Mouse (Mus musculus) kidney, postnatal 4 days (tissue): ENCODE results near the gene Farsa.
"Not testable (repeated sequence)": the region's sequence is repeated elsewhere in the genome, so short reads cannot be mapped to it uniquely, and the experiment has no call there.

Experiments
- DNase-seq, 2 experiments: peaks; one replicate each; pipeline ENCODE4 v3.0.0; 2021; ENCODE audit warnings: mixed read lengths in 2 of 2

Gene Farsa

DNA sequence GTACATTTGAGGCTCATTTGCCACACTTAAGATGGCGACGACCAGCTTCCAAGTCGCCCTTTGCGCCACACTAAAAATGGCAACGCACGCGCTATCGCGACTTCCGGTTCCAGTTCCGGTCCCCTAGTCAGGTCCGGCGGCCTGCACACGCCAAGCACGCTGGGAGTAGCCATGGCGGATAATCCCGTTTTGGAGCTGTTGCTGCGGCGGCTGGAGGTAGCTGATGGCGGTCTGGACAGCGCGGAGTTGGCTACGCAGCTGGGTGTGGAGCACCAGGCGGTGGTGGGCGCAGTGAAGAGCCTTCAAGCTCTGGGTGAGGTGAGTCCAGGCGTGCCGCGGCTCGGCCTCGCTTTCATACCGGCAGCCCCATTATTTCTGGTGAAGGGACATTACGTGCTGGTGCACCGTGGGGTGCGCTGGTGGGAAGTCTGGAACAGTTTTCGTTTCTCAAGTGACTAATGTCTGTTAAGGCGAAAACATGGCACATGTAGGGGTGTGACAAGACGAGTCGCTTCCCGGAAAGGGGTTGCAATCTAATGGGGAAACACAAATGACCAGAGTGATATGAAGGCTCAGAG lies at the start of gene Farsa:
Gene Farsa (plus strand): TSS at position 126 of the 578 bp plus-strand sequence.
- peak; percentile 94 to 96 for DNase-seq

DNA sequence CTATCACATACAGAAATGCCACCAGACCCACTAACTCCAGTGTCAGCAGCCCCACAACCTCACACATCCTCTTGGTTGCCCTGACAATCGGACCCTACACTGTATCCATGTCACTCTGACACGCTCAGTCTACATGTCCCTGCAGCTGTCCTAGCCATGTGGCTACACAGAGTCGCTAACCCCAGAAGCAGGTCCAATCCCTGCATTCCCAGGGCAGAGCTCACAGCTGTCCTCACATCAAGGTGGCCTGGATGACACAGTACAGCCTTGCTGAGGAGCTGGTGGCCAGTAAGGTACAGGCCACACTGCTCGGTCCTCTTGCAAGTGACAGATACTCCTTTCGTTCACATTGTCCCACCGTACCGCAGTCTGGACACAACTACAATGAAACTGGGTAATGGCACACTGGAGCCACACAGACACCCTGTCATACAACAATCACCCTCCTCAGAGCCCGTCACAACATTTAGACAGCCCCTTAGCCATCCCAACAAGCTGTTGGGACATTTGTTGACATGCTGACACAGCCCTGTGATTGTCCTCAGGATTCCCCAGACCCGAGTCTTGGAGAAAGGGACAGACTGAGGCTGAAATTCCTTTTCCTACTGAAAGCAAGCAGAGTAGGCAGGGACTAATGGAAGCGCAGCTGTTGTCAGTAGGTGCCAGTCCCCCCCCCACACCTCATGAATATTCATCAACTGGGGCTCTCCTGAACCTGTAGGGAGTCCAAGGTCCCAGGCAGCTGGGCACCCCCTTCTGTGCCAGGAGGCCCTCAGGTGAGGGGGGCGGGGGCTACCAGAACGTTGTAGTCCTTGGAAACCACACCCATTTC lies 47.5 kb upstream of the Farsa start:
- DNase-seq = no peak

DNA sequence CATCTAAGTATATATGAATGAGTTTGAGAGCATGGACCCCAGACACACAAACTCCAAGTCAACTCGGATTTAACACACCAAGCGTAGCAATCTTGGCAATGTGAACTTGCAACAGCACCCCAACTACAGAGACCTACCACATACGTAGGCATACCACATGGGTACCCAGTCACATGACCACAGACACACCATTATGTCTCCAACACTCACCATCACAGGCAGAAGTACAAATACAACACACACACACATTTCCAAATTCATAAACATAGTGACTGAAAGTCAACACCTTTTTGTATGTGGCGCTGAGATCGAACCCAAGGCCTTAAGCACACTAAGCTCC lies 46.9 kb upstream of the Farsa start:
- DNase-seq = no peak

DNA sequence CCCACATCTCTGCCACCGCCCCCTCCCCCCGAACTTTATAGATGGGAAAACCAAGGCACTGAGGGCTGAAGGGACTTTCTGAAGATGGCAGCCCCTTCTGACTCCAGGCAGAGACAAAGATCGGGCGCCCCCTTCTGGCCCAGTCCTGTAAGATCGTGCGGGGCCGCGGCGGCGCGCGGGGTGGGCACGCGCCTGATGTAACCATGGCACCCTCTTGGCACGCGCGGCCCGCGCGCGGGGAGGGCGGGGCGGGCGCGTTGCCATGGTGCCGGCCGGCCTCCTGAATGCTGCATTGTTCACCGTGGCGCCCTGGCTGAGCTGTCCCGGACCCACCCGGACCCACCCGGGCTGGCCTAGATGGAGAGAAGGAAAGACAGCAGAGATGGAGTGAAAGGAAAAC lies 45.9 kb upstream of the Farsa start:
- DNase-seq = peak; percentile 95 to 96

DNA sequence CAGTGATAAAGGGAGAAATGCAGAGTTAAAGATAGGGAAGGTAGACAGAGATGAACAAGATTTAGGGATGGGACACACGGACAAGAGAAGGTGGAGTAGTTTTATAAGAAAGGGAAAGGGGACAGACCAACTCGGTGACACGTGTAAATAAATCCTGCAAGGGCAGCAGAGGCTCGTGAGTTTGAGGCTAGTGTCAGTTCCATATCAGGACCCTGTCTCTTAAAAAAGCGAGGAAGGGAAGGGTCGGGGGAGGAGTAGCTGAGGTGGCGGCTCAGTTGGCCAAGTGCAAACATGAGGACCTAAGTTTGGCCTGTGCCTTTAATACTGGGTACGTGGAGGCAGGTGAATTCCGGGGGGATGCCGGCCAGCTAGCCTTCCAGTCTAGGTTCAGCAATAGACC lies 45.5 kb upstream of the Farsa start:
- no peak for DNase-seq

DNA sequence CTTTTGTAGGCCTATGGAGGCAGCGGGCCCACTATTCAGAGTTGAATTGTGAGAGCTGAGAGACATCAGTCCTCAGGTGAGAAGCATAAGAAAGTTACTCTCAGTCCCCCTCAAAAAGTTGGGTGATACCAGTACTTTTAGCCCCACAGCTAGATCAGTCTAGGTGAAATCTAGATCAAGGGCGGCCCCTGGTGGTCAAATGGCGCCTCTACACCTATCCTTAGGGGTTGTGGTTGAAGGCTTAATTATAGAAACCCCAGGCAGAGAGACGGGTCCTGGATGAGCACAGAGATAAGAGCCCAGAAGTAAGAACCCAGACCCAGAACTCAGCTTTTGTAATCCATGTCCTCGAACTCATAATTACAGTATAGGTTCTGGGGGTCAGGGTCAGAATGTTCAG lies 43.7 kb upstream of the Farsa start:
- peak; percentile 90 to 92 for DNase-seq

DNA sequence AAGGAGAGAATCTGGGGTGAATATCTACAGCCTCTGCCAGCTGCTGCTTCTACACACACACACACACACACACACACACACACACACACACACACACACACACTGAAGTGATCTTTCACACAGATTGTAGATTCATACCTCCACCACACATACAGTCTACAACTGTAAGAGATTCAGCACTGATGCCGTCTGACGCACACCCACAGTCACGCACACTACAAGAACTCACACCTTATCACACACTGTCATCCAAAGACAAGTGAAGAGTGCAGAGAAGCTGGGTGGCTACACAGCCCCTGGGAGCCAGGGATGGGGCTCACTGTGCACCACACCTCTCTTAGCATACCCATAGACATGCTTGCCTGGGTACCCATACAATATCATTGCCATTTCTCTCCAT lies 43.0 kb upstream of the Farsa start:
- DNase-seq = no peak

DNA sequence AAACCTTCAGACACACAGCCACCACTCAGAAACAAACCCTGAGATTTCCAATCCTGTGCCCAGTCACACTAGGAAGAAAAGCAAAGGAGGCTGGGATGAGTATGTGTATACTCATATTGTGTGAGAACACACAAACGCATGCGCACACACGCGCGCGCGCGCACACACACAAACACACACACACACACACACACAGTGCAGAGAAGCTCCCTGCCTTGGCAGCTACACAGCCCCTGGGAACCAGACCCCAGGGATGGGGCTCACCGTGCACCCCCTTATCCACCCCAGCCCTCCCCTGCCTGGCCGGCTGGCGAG lies 42.6 kb upstream of the Farsa start:
- DNase-seq = no peak

DNA sequence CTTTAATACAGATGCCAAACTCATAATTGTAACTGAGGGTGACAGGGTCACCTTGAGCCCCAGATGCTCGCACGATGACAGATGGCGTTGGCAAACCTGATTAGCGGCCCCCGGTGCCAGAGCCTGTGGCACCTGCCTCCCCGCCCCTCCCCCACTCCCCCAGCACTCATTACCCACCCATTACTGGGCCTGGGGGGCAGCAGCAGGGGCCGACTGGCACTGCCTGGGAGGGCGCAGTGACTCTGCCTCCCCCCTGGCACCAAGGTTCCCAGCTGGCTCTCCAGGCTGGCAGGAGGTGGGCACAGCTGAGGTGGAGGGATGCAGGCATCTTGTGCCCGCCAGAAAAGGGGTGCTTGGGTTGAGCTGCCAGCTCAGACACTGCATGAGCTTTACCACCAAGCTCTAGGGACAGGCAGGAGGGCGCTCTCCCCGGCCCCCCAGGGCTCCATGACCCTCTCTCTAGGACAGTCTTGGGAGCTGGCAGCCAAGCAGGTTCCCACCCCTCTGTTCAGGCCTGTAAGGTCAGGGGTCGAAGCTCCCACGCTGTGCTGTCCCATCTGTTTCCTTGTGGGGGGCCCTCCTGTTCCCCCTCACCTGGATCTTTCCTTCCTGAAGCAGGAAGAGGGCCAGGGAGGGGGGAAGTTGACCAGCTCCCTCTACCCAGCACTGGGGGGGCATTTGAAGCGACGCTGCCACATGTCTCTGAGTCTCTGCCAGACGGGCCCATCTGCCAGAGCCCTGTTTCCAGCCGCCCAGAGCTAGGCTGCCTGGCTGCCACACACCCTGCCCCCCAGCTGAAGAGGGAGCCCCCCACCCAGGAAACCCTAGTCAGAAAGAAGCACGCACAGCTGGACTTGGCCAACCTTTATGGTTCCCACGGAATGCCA lies 42.0 kb upstream of the Farsa start:
- DNase-seq = peak in 1 of 2 experiments; percentile 26

DNA sequence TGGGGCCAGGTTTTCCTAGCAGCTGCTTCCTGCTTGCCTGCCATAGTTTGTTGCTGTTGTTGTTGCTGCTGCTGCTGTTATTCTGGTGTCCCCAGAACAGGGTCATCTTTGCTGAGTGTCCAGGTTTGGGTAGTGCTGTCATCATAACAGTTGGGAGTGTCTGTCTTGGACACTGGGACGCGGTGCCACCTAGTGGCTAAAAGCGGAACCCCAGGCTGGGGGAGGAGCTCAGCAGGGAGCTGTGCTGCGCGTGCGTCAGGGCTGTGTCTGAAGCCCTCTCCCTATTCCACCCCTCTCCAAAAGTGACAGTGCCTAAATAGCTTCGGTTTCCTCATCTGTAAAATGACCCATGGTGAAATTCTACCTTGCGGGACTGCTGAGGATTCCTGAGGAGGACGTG lies 41.2 kb upstream of the Farsa start:
- peak; percentile 97 to 99 for DNase-seq

DNA sequence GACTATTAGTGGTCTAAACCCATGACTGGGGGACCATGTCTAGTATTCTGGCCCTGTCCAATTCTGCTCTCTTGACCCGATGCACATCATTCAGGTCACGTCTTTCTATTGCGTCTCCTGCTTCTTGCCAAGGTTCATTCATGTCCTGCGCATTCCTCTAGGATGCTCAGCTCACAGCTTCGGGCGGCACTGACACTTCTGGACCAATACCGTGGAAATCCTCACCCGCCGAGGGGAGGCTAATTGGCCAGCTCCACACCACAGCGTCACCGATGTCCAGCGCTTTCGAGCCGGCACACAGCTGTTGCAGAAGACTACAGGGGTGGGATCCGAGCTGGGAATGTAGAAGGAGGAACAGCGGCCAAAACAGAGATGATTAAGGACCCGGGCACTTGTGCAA lies 40.7 kb upstream of the Farsa start:
- no peak for DNase-seq

DNA sequence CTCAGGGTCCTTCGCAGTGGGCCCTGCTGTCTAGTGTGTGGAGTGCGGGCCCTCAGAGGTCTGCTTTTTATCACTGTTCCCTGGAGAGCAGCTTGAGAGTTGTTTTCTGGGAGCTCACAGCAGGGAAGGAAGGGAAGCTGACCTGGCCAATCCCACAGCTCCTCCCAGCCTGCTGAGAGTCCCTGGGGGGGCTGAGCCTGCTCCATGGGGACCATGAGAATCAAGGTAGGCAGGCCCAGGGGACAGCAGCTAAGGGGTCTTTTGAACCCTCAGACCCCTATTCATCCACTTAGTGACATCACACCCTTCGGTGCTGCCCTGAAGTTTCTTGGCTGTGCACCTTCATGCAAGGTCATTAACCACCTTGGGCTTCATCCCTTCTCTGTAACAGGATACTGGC lies 34.1 kb upstream of the Farsa start, which contains the start of gene Dand5:
Gene Dand5 (minus strand): TSS at position 101 of the 400 bp plus-strand sequence.
- no peak for DNase-seq

DNA sequence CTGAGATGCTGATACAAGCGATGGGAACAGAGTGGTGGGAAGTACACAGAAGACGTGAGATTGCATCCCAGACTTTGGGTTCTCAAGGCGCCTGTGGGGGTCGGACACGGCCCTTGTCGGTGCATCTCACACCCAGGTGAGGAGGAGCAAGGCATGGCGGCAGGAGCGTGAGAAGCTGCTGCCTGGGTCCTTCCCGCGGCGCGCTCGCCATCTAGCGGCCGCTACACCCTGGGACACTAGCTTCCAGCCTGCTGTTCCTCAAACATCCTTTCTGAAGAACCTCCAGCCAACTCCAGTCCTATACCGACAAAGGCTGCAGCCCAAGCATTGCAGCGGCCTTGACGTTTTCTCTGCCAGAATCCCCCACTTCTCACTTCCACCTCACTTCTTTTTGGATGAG lies 33.1 kb upstream of the Farsa start:
- DNase-seq = peak; percentile 77 to 84

DNA sequence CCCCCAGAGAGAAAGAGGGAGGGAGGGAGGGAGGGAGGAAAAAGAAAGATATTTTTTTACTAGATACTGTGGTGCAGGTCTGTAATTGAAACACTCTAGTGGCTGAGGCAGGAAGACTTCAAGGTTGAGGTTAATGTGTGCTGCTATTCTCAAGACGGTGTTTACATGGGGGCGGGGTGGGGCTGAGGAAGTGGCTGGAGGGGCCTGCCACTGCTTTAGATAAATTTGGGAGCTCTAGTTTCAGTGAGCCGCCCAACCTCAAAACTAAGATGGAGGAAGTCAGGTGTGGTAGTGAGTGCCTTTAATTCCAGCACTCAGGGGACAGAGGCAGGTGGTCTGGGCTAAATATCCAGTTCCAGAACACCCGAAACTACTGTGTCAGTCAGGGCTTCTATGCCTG lies 31.2 kb upstream of the Farsa start:
- no peak for DNase-seq

DNA sequence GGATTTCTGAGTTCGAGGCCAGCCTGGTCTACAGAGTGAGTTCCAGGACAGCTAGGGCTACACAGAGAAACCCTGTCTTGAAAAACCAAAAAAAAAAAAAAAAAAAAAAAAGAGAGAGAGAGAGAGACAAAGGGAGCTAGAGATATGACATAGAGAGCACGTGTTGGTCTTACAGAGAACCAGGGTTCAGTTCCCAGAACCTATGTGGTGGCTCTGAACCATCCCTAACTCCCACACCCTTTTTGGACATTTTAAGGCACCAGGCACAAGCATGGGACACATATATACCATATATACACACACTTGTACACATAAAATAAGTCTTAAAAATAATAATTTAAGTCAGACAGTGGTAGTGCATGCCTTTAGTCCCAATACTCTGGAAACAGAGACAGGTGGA lies 30.3 kb upstream of the Farsa start:
- DNase-seq = not testable (repeated sequence)

DNA sequence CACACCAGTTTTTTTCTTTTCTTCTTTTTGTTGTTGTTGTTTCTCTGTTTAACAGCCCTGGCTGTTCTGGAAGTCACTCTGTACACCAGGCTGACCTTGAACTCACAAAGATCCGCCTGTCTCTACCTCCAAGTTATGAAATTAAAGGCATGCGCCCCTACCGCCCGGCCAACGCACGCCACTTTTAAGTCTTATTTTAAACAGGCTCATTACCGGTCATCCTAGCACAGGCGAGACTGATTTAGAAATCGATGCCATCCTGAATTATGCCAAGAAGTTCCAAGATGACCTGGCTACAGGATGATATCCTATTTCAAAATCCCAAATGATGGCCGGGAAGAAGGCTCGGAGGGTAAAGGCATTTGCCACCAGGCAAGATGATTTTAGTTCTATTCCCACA lies 25.3 kb upstream of the Farsa start, which contains the start of gene Gadd45gip1:
Gene Gadd45gip1 (plus strand): TSS at position 33 of the 400 bp plus-strand sequence.
- peak in 1 of 2 experiments; percentile 35 for DNase-seq

DNA sequence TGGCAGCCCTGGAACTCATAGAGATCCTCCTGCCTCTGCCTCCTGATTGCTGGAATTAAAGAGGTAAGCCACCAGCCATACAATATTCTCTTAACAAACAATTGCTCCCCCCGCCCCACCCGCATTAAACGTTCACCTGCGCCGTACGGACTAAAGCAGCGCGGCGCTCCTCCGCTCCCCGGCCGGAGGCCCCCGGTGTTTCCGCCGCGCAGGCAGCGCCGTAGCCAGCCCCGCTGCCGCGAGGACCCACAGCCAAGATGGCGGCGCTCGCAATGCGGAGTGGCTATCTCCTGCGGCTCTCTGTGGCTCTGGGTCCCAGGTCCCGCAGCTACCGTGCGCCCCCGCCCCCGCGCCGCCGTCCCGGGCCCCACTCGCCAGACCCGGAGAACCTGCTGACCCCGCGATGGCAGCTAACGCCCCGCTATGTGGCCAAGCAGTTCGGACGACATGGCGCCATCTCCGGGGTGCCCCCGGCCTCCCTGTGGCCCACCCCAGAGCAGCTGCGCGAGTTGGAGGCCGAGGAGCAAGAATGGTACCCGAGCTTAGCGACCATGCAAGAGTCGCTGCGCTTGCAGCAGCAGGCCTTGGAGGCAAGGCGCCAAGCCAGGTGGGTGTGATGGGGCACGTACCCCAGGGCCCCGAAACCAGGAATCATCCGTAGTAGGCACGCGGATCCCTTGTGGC lies 24.6 kb upstream of the Farsa start:
- peak; percentile 89 to 91 for DNase-seq

DNA sequence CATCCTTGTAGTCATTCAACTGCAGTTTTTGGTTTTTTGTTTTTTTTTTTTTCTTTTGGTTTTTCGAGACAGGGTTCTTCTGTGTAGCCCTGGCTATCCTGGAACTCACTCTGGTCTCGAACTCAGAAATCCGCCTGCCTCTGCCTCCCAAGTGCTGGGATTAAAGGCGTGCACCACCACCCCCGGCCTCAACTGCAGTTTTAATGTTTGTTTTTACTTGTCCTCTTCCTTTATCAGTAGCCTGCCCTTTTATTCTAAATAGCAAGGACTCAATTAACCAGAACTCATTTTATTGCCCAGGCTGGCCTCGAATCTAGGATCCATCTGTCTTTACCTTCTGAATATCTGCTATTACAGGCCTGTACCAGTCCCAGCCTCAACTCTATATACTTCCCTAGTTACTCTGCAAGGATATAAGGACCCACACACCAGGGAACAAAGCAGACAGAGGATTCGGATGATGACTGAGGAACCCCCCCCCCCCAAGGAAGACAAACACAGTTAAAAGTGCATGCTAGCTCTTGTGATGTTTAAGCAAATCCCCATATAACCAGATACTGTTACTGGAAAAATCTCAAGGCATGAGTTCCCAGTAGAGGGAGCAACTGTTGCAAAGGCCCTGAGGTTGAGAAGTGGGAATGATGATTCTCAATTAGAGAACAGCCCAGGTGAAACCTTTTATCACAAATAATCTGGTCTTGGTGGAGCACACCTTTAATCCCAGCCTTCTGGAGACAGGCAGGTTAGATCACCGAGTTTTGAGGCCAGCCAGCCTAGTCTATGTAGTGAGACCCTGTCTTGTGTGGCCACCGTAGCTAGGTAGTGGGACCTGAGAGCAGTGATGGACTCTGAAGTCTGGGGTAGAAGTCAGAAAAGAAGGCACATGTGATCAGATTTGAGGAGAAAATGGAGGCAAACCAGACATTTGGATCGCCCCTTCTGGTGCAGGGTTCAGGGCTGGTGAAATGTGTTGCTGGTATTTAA lies 23.7 kb upstream of the Farsa start:
- no peak for DNase-seq

DNA sequence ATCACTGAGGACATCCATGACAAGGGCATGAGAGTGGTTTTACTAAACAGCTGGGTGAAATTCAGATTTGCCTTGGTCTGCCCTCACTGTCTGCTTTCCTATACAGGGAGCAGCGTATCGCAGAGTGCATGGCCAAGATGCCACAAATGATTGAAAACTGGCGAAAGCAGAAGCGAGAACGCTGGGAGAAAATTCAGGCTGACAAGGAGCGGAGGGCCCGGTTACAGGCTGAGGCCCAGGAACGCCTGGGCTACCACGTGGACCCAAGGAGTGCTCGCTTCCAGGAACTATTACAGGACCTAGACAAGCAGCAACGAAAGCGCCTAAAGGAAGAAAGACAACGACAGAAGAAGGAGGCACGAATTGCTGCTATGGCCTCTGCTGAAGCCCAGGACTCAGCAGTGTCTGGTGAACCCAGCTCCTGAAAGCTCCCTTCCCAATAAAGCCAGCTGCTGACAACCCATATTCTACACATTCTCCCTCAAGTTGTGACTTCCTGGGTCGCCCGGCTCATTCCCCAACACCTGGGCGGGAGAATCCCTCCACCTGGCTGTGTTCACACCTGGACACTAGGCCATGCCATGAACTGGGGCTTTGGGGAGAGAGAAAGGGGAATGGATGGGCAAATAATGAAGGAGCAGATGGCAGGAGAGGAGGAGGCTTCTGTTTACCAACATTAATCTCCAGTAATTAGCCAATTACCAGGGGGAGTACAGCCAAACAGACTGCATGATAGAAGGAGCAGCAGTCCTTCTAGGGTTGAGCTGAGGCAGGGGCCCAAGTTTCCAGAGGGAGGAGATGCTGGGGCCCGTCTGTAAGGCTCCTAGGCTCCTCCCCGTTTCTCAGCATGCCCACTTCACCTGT lies 22.6 kb upstream of the Farsa start:
- DNase-seq = no peak
